Mouse (Mus musculus): ENCODE results near the gene Snx10.

The Snx10 gene

GRCm38 (mm10) chr6:51582051-51582450, 58.4 kb downstream of the Snx10 start:
- DNase-seq (ENCODE audit: low read depth in 1 of 2, low spot score in 2 of 2), result no peak

GRCm38 (mm10) chr6:51585980-51586379, 62.3 kb downstream of the Snx10 start:
- no peak for DNase-seq (ENCODE audit: low read depth in 1 of 2, low spot score in 2 of 2)

GRCm38 (mm10) chr6:51587266-51587665, 63.6 kb downstream of the Snx10 start:
- no peak for DNase-seq (ENCODE audit: low read depth in 1 of 2, low spot score in 2 of 2)

GRCm38 (mm10) chr6:51591264-51591663, 67.6 kb downstream of the Snx10 start:
- no peak for DNase-seq (ENCODE audit: low read depth in 1 of 2, low spot score in 2 of 2)

- no peak for DNase-seq (ENCODE audit: low read depth in 1 of 2, low spot score in 2 of 2)
Observed at GRCm38 (mm10) chr6:51591844-51592243, 68.1 kb downstream of the Snx10 start.

GRCm38 (mm10) chr6:51592356-51593115, 68.8 kb downstream of the Snx10 start:
- peak in 1 of 2 experiments; percentile 33 for DNase-seq (ENCODE audit: low read depth in 1 of 2, low spot score in 2 of 2)

- DNase-seq (ENCODE audit: low read depth in 1 of 2, low spot score in 2 of 2), result no peak
Observed at GRCm38 (mm10) chr6:51593446-51594035, 69.8 kb downstream of the Snx10 start.

GRCm38 (mm10) chr6:51594516-51594915, 70.8 kb downstream of the Snx10 start:
- DNase-seq (ENCODE audit: low read depth in 1 of 2, low spot score in 2 of 2), result no peak

GRCm38 (mm10) chr6:51598058-51598457, 74.4 kb downstream of the Snx10 start:
- no peak for DNase-seq (ENCODE audit: low read depth in 1 of 2, low spot score in 2 of 2)

- no peak for DNase-seq (ENCODE audit: low read depth in 1 of 2, low spot score in 2 of 2)
Observed at GRCm38 (mm10) chr6:51600412-51600811, 76.7 kb downstream of the Snx10 start.

GRCm38 (mm10) chr6:51602341-51602740, 78.6 kb downstream of the Snx10 start:
- DNase-seq (ENCODE audit: low read depth in 1 of 2, low spot score in 2 of 2), result no peak

- no peak for DNase-seq (ENCODE audit: low read depth in 1 of 2, low spot score in 2 of 2)
Observed at GRCm38 (mm10) chr6:51603691-51604090, 80.0 kb downstream of the Snx10 start.

- no peak for DNase-seq (ENCODE audit: low read depth in 1 of 2, low spot score in 2 of 2)
Observed at GRCm38 (mm10) chr6:51606245-51606644, 82.5 kb downstream of the Snx10 start.

GRCm38 (mm10) chr6:51606803-51607202, 83.1 kb downstream of the Snx10 start:
- no peak for DNase-seq (ENCODE audit: low read depth in 1 of 2, low spot score in 2 of 2)

- no peak for DNase-seq (ENCODE audit: low read depth in 1 of 2, low spot score in 2 of 2)
Observed at GRCm38 (mm10) chr6:51611621-51612020, 87.9 kb downstream of the Snx10 start.

GRCm38 (mm10) chr6:51612371-51613051, 88.8 kb downstream of the Snx10 start:
- DNase-seq (ENCODE audit: low read depth in 1 of 2, low spot score in 2 of 2), result no peak

GRCm38 (mm10) chr6:51613661-51614060, 90.0 kb downstream of the Snx10 start:
- no peak for DNase-seq (ENCODE audit: low read depth in 1 of 2, low spot score in 2 of 2)

GRCm38 (mm10) chr6:51626843-51627242, 103.1 kb downstream of the Snx10 start:
- DNase-seq (ENCODE audit: low read depth in 1 of 2, low spot score in 2 of 2), result no peak

- DNase-seq (ENCODE audit: low read depth in 1 of 2, low spot score in 2 of 2), result no peak
Observed at GRCm38 (mm10) chr6:51629671-51630070, 106.0 kb downstream of the Snx10 start.

- DNase-seq (ENCODE audit: low read depth in 1 of 2, low spot score in 2 of 2), result no peak
Observed at GRCm38 (mm10) chr6:51630184-51630583, 106.5 kb downstream of the Snx10 start.

GRCm38 (mm10) chr6:51632928-51633662, 109.4 kb downstream of the Snx10 start:
- DNase-seq (ENCODE audit: low read depth in 1 of 2, low spot score in 2 of 2), result no peak

Measured in monocyte, adult 2 months (primary cell).